Mouse (Mus musculus) myocyte (in vitro differentiated cells): ENCODE measurements around the gene Nkain4.

ENCODE experiments used
- CEBPB ChIP-seq: IDR thresholded peaks from 2 replicates; pipeline ENCODE4 v1.6.1; 2011; ENCODE audit warnings: mild to moderate bottlenecking, moderate library complexity; ENCODE audit not compliant: poor library complexity, insufficient read depth, severe bottlenecking
- E2F4 ChIP-seq: IDR thresholded peaks from one replicate; pipeline ENCODE4 v1.6.1; 2011; ENCODE audit warnings: mild to moderate bottlenecking, control low read depth, moderate library complexity; ENCODE audit not compliant: insufficient read depth
- MAX ChIP-seq: IDR thresholded peaks from one replicate; pipeline ENCODE4 v1.6.1; 2011; ENCODE audit warnings: low read depth, mild to moderate bottlenecking, control low read depth
- MYOD1 ChIP-seq, 3 experiments: IDR thresholded peaks; one replicate each; pipeline ENCODE4 v1.6.1; 2011; ENCODE audit warnings: control low read depth in 2 of 3, low read depth in 2 of 3, mild to moderate bottlenecking in 2 of 3, moderate library complexity in 1 of 3; ENCODE audit not compliant: insufficient read length in 2 of 3, control insufficient read depth in 1 of 3
- MYOG ChIP-seq, 3 experiments: IDR thresholded peaks; one replicate each; pipeline ENCODE4 v1.6.1; 2011; ENCODE audit warnings: control low read depth in 2 of 3, low read depth in 2 of 3, mild to moderate bottlenecking in 2 of 3; ENCODE audit not compliant: insufficient read length in 2 of 3, control insufficient read depth in 1 of 3, insufficient read depth in 1 of 3
- POLR2A ChIP-seq: IDR thresholded peaks from one replicate; pipeline ENCODE4 v1.6.1; 2011; ENCODE audit warnings: low read depth, mild to moderate bottlenecking, control low read depth, moderate library complexity; ENCODE audit not compliant: insufficient read length
- POLR2AphosphoS2 ChIP-seq: IDR thresholded peaks from one replicate; pipeline ENCODE4 v1.6.1; 2011; ENCODE audit warnings: low read depth, control low read depth; ENCODE audit not compliant: insufficient read length
- REST ChIP-seq: IDR thresholded peaks from one replicate; pipeline ENCODE4 v1.6.1; 2011; ENCODE audit warnings: mild to moderate bottlenecking, control low read depth, moderate library complexity; ENCODE audit not compliant: insufficient read depth, insufficient read length
- SRF ChIP-seq: IDR thresholded peaks from one replicate; pipeline ENCODE4 v1.6.1; 2011; ENCODE audit warnings: low read depth; ENCODE audit not compliant: control insufficient read depth, insufficient read length
- TCF12 ChIP-seq: IDR thresholded peaks from one replicate; pipeline ENCODE4 v1.6.1; 2011; ENCODE audit warnings: mild to moderate bottlenecking, control low read depth; ENCODE audit not compliant: poor library complexity, insufficient read depth, severe bottlenecking
- TCF3 ChIP-seq: IDR thresholded peaks from one replicate; pipeline ENCODE4 v1.6.1; 2011; ENCODE audit warnings: low read depth, control low read depth; ENCODE audit not compliant: insufficient read length
- USF1 ChIP-seq: IDR thresholded peaks from one replicate; pipeline ENCODE4 v1.6.1; 2011; ENCODE audit warnings: low read depth, mild to moderate bottlenecking, control low read depth, moderate library complexity

GRCm38 (mm10) chr2:180905556-180906221 is 48.8 kb downstream of the Nkain4 start:
- TF ChIP-seq USF1 = no peak
- TF ChIP-seq POLR2A = no peak
- TF ChIP-seq MAX = no peak
- no peak for TF ChIP-seq SRF
- TF ChIP-seq CEBPB = no peak
- no peak for TF ChIP-seq E2F4
- no peak for TF ChIP-seq REST
- TF ChIP-seq POLR2AphosphoS2 = no peak
- no peak for TF ChIP-seq MYOG (IDR thresholded peaks at IDR 0.05; ENCODE audit: control insufficient read depth in 1 of 3, insufficient read depth in 1 of 3, insufficient read length in 2 of 3, low read depth in 2 of 3)
- no peak for TF ChIP-seq TCF12
- no peak for TF ChIP-seq MYOD1 (IDR thresholded peaks at IDR 0.05; ENCODE audit: control insufficient read depth in 1 of 3, insufficient read length in 2 of 3, low read depth in 2 of 3)
- TF ChIP-seq TCF3 = no peak
